Mouse (Mus musculus) adrenal gland, postnatal 36 days (tissue): ENCODE data around the gene Gramd2. TPM values are rescaled to one million over a fixed set of nuclear protein-coding genes. Genes with fewer than 3 reads are reported as not detected.
"Not testable (repeated sequence)": the region's sequence is repeated elsewhere in the genome, so short reads cannot be mapped to it uniquely, and the experiment has no call there.

Experiments
- DNase-seq, 2 experiments: peaks; one replicate each; pipeline ENCODE4 v3.0.0; 2021; ENCODE audit warnings: mixed read lengths in 1 of 2
- total RNA-seq, 2 experiments: library from RNA; stranded (reverse); gene quantifications; 2 replicates each; pipeline ENCODE4 v1.2.3; 2021

Gene Gramd2
- total RNA-seq, 2 experiments from 2014 or later = 0.13 to 0.16 TPM

GRCm38 (mm10) chr9:59723096-59723657 is 43.2 kb downstream of the Gramd2 start:
- DNase-seq = peak; percentile 61 to 74

- DNase-seq = no peak
Observed at GRCm38 (mm10) chr9:59723791-59724442, 44.0 kb downstream of the Gramd2 start.

- DNase-seq = no peak
Observed at GRCm38 (mm10) chr9:59725515-59725914, 45.6 kb downstream of the Gramd2 start.

GRCm38 (mm10) chr9:59727569-59728286 is 47.8 kb downstream of the Gramd2 start:
- no peak for DNase-seq

GRCm38 (mm10) chr9:59731136-59731535 is 51.2 kb downstream of the Gramd2 start:
- no peak for DNase-seq

GRCm38 (mm10) chr9:59733075-59733474 is 53.1 kb downstream of the Gramd2 start:
- DNase-seq = no peak

- DNase-seq = peak in 1 of 2 experiments; percentile 4
Observed at GRCm38 (mm10) chr9:59735394-59735793, 55.5 kb downstream of the Gramd2 start.

- DNase-seq = no peak
Observed at GRCm38 (mm10) chr9:59740593-59740992, 60.6 kb downstream of the Gramd2 start.

- DNase-seq = no peak
Observed at GRCm38 (mm10) chr9:59743903-59744302, 64.0 kb downstream of the Gramd2 start.

GRCm38 (mm10) chr9:59748387-59748786 is 68.4 kb downstream of the Gramd2 start:
- DNase-seq = no peak

GRCm38 (mm10) chr9:59748969-59749368 is 69.0 kb downstream of the Gramd2 start:
- peak in 1 of 2 experiments; percentile 24 for DNase-seq

- DNase-seq = no peak
Observed at GRCm38 (mm10) chr9:59749581-59750265, 69.8 kb downstream of the Gramd2 start.

GRCm38 (mm10) chr9:59750267-59751065 is 70.5 kb downstream of the Gramd2 start, which contains the start of the genes Senp8 and Myo9a:
TSS of gene Senp8 (minus strand) at chr9:59750710.
TSS of gene Myo9a (plus strand) at chr9:59750896.
- DNase-seq = peak; percentile 100

- peak; percentile 95 to 96 for DNase-seq
Observed at GRCm38 (mm10) chr9:59751066-59751581, 71.2 kb downstream of the Gramd2 start.

GRCm38 (mm10) chr9:59751966-59752365 is 72.0 kb downstream of the Gramd2 start:
- DNase-seq = no peak

GRCm38 (mm10) chr9:59755199-59755598 is 75.3 kb downstream of the Gramd2 start:
- DNase-seq = no peak

GRCm38 (mm10) chr9:59757016-59757415 is 77.1 kb downstream of the Gramd2 start:
- not testable (repeated sequence) for DNase-seq

GRCm38 (mm10) chr9:59760515-59760914 is 80.6 kb downstream of the Gramd2 start:
- DNase-seq = no peak

- DNase-seq = not testable (repeated sequence)
Observed at GRCm38 (mm10) chr9:59766966-59767461, 87.1 kb downstream of the Gramd2 start.
